Mouse (Mus musculus): ENCODE measurements around the gene Gm42688. TPM values are rescaled to one million over a fixed set of nuclear protein-coding genes. Genes with fewer than 3 reads are reported as not detected.

Gm42688 gene
- polyA plus RNA-seq, 1 experiment = 10.0 TPM

- H3K27me3 ChIP-seq (ENCODE audit: control insufficient read depth, insufficient read depth, low read length) = peaks cover 2% of the 10 kb centered on the region; the same call in 1 of the 2 replicates
- no peak overlapping the region for H3K27ac ChIP-seq (ENCODE audit: control insufficient read depth, insufficient read depth, low read depth, low read length)
- TF ChIP-seq POLR2A (IDR thresholded peaks at IDR 0.05; ENCODE audit: control insufficient read depth, low read depth, low read length) (no peak), CTCF (IDR thresholded peaks at IDR 0.05; ENCODE audit: control insufficient read depth, insufficient read depth, insufficient replicate concordance, low read depth, low read length) (no peak)
- no peak overlapping the region for H3K4me3 ChIP-seq (ENCODE audit: control insufficient read depth, low read depth, low read length)
- H3K36me3 ChIP-seq (ENCODE audit: control insufficient read depth, insufficient read depth, low read length) = no peaks in the 10 kb centered on the region
- peaks cover 9% of the 10 kb centered on the region for H3K4me1 ChIP-seq (ENCODE audit: control insufficient read depth, insufficient read depth, low read length)
Observed at GRCm38 (mm10) chr6:83065995-83066394, 35.4 kb upstream of the Gm42688 start.

- Histone ChIP-seq H3K4me3 (ENCODE audit: control insufficient read depth, low read depth, low read length) (no peak overlapping the region), H3K36me3 (ENCODE audit: control insufficient read depth, insufficient read depth, low read length) (no peaks in the 10 kb centered on the region), H3K27me3 (ENCODE audit: control insufficient read depth, insufficient read depth, low read length) (peaks cover 3% of the 10 kb centered on the region; the same call in 1 of the 2 replicates), H3K4me1 (ENCODE audit: control insufficient read depth, insufficient read depth, low read length) (peaks cover 11% of the 10 kb centered on the region), H3K27ac (ENCODE audit: control insufficient read depth, insufficient read depth, low read depth, low read length) (no peak overlapping the region)
- TF ChIP-seq CTCF (IDR thresholded peaks at IDR 0.05; ENCODE audit: control insufficient read depth, insufficient read depth, insufficient replicate concordance, low read depth, low read length) (no peak), POLR2A (IDR thresholded peaks at IDR 0.05; ENCODE audit: control insufficient read depth, low read depth, low read length) (no peak)
Observed at GRCm38 (mm10) chr6:83066441-83066840, 35.0 kb upstream of the Gm42688 start.

GRCm38 (mm10) chr6:83068221-83068620, 33.2 kb upstream of the Gm42688 start:
- Histone ChIP-seq H3K27ac (ENCODE audit: control insufficient read depth, insufficient read depth, low read depth, low read length) (no peak overlapping the region), H3K36me3 (ENCODE audit: control insufficient read depth, insufficient read depth, low read length) (no peaks in the 10 kb centered on the region), H3K4me1 (ENCODE audit: control insufficient read depth, insufficient read depth, low read length) (peaks cover 12% of the 10 kb centered on the region), H3K27me3 (ENCODE audit: control insufficient read depth, insufficient read depth, low read length) (peaks cover 3% of the 10 kb centered on the region; the same call in 1 of the 2 replicates), H3K4me3 (ENCODE audit: control insufficient read depth, low read depth, low read length) (no peak overlapping the region)
- TF ChIP-seq POLR2A (IDR thresholded peaks at IDR 0.05; ENCODE audit: control insufficient read depth, low read depth, low read length) = no peak
- TF ChIP-seq CTCF (IDR thresholded peaks at IDR 0.05; ENCODE audit: control insufficient read depth, insufficient read depth, insufficient replicate concordance, low read depth, low read length) = no peak

- Histone ChIP-seq H3K4me3 (ENCODE audit: control insufficient read depth, low read depth, low read length) (no peak overlapping the region; the same call in 1 of the 2 replicates), H3K36me3 (ENCODE audit: control insufficient read depth, insufficient read depth, low read length) (no peaks in the 10 kb centered on the region), H3K27ac (ENCODE audit: control insufficient read depth, insufficient read depth, low read depth, low read length) (no peak overlapping the region), H3K27me3 (ENCODE audit: control insufficient read depth, insufficient read depth, low read length) (peaks cover 3% of the 10 kb centered on the region; the same call in 1 of the 2 replicates), H3K4me1 (ENCODE audit: control insufficient read depth, insufficient read depth, low read length) (peaks cover 12% of the 10 kb centered on the region)
- TF ChIP-seq CTCF (IDR thresholded peaks at IDR 0.05; ENCODE audit: control insufficient read depth, insufficient read depth, insufficient replicate concordance, low read depth, low read length) (no peak), POLR2A (IDR thresholded peaks at IDR 0.05; ENCODE audit: control insufficient read depth, low read depth, low read length) (no peak)
Observed at GRCm38 (mm10) chr6:83068706-83069487, 32.5 kb upstream of the Gm42688 start.

- peaks cover 12% of the 10 kb centered on the region for H3K4me1 ChIP-seq (ENCODE audit: control insufficient read depth, insufficient read depth, low read length)
- TF ChIP-seq POLR2A (IDR thresholded peaks at IDR 0.05; ENCODE audit: control insufficient read depth, low read depth, low read length) (no peak), CTCF (IDR thresholded peaks at IDR 0.05; ENCODE audit: control insufficient read depth, insufficient read depth, insufficient replicate concordance, low read depth, low read length) (no peak)
- H3K36me3 ChIP-seq (ENCODE audit: control insufficient read depth, insufficient read depth, low read length) = no peaks in the 10 kb centered on the region
- peaks cover 3% of the 10 kb centered on the region; the same call in 1 of the 2 replicates for H3K27me3 ChIP-seq (ENCODE audit: control insufficient read depth, insufficient read depth, low read length)
- no peak overlapping the region for H3K27ac ChIP-seq (ENCODE audit: control insufficient read depth, insufficient read depth, low read depth, low read length)
- peak overlapping the region; percentile 6; the same call in 1 of the 2 replicates for H3K4me3 ChIP-seq (ENCODE audit: control insufficient read depth, low read depth, low read length)
Observed at GRCm38 (mm10) chr6:83069488-83070246, 31.8 kb upstream of the Gm42688 start.

- H3K4me1 ChIP-seq (ENCODE audit: control insufficient read depth, insufficient read depth, low read length) = peaks cover 12% of the 10 kb centered on the region
- H3K27me3 ChIP-seq (ENCODE audit: control insufficient read depth, insufficient read depth, low read length) = peaks cover 3% of the 10 kb centered on the region; the same call in 1 of the 2 replicates
- H3K27ac ChIP-seq (ENCODE audit: control insufficient read depth, insufficient read depth, low read depth, low read length) = no peak within 1 kb of the TSS
- TF ChIP-seq CTCF (IDR thresholded peaks at IDR 0.05; ENCODE audit: control insufficient read depth, insufficient read depth, insufficient replicate concordance, low read depth, low read length) (no peak), POLR2A (IDR thresholded peaks at IDR 0.05; ENCODE audit: control insufficient read depth, low read depth, low read length) (no peak)
- H3K36me3 ChIP-seq (ENCODE audit: control insufficient read depth, insufficient read depth, low read length) = no peaks in the 10 kb centered on the region
- peak within 1 kb of the TSS; percentile 9; the same call in 1 of the 2 replicates for H3K4me3 ChIP-seq (ENCODE audit: control insufficient read depth, low read depth, low read length)
Observed at GRCm38 (mm10) chr6:83070247-83070310, 31.3 kb upstream of the Gm42688 start, which contains the start of gene Tlx2. Tlx2 (minus strand) TSS chr6:83070293.
